Mouse (Mus musculus) embryonic facial prominence, embryonic 10.5 days (tissue): ENCODE measurements around the gene Zfp712. TPM values are rescaled to one million over a fixed set of nuclear protein-coding genes. Genes with fewer than 3 reads are reported as not detected.
A peak's percentile ranks its signal among the peaks of the same experiment; 100 is the strongest.

Source experiments
- DNase-seq: peaks from one replicate; pipeline ENCODE4 v3.0.0-alpha.2; 2017; ENCODE audit warnings: low spot score
- H3K27ac ChIP-seq: fragments of 300-500 bp; sonication (generic); replicated peaks from 2 replicates; pipeline ENCODE4 v1.5.1; 2016; ENCODE audit warnings: mild to moderate bottlenecking
- H3K27me3 ChIP-seq: fragments of 300-500 bp; sonication (generic); replicated peaks from 2 replicates; pipeline ENCODE4 v1.6.1; 2016; ENCODE audit warnings: low read depth, mild to moderate bottlenecking; ENCODE audit not compliant: poor library complexity, severe bottlenecking
- H3K36me3 ChIP-seq: fragments of 300-500 bp; sonication (generic); replicated peaks from 2 replicates; pipeline ENCODE4 v1.6.1; 2016; ENCODE audit warnings: mild to moderate bottlenecking, moderate library complexity
- H3K4me1 ChIP-seq: fragments of 300-500 bp; sonication (generic); 2 replicates; pipeline ENCODE4 v1.6.1; 2016
- H3K4me3 ChIP-seq: fragments of 300-500 bp; sonication (generic); 2 replicates; pipeline ENCODE4 v1.5.1; 2016; ENCODE audit warnings: mild to moderate bottlenecking, moderate library complexity
- H3K9me3 ChIP-seq: fragments of 300-500 bp; sonication (generic); 2 replicates; pipeline ENCODE4 v1.6.1; 2016; ENCODE audit warnings: mild to moderate bottlenecking
- WGBS: fragments of 180-500 bp; shearing (Covaris S2); methylation state at CpG from one replicate; pipeline ENCODE4 v1.1.7; 2016; 5-methylcytosine and 5-hydroxymethylcytosine counted together
- polyA plus RNA-seq: library from polyadenylated mRNA; unstranded; fragments of >200 nt; fragmentation: Nextera tagmentation; extraction: Ambion mirVana; gene quantifications from 2 replicates; pipeline ENCODE4 v1.2.1, GENCODE M21; 2016

Zfp712 gene
- polyA plus RNA-seq, result 3.4 and 3.6 TPM in 2 replicates

DNA sequence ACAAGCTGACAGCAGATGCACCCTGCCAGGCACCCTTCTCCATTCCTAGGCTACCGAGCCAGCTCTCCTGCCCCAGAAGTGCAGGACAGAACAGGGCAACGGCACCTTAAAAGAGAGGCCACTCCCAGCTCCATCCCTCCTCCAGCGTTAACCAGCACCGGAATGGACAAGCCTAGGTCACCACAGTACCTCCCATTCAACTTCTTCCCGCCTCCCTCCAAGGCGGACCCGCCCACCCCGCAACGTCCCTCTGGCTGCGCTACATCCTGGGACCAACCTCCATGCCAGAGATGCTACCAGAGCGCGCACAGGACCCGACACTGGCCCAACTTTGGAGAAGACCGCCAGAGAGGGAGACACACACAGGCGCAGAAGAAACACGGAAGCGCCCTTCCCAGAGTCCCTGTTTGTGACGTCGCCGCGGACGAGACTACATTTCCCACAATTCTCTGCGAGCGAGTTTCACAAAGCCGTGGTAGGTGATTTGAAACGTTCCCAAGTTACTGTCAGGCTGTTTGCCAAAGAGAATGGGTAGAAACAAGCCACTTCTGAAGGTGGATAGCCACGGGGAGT, at the start of gene Zfp712:
Gene Zfp712, minus strand, starts transcription at position 385 of the 573 bp plus-strand sequence.
- peak; percentile 89 for DNase-seq

DNA sequence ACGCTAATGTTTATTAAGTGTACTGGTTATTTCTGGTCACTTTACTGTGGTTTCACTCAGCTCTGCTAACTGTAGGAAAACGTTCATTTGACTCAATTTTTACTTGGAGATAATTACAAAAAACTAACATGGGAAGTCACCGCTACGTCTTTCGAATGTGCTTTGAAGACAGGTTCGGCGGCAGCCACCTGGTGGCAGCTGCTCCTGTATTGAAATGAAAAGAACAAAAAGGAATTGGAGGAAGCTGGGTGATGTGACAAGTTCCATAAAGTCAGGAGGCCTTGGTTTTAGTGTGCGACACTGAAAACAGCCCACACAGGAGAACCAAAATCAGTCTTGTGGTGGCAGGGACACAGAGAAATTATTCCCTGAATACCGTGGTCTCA, 47.8 kb upstream of the Zfp712 start:
- Histone ChIP-seq H3K27me3 (no peaks in the 10 kb centered on the region), H3K4me3 (peak overlapping the region; percentile 75), H3K27ac (peak overlapping the region; percentile 87), H3K4me1 (peaks cover 6% of the 10 kb centered on the region), H3K9me3 (peaks cover 15% of the 10 kb centered on the region; the same call in 1 of the 2 replicates), H3K36me3 (peaks cover 11% of the 10 kb centered on the region)
- 7% methylated on average over 9 of the region's 9 CpGs for WGBS
- DNase-seq, result peak; percentile 66

More for the DNA sequence above, at the start of gene Zfp712:
- Histone ChIP-seq H3K27me3 (no peaks in the 10 kb centered on the region), H3K27ac (peak within 1 kb of the TSS; percentile 85), H3K4me1 (peaks cover 6% of the 10 kb centered on the region; the same call in 1 of the 2 replicates), H3K4me3 (peak within 1 kb of the TSS; percentile 68), H3K9me3 (0 out of 2 replicates have a peak, but pooled peaks cover 4% of the 10 kb centered on the region), H3K36me3 (peaks cover 3% of the 10 kb centered on the region; the same call in 1 of the 2 replicates)
- WGBS, result under 1% methylated on average over 27 of the region's 27 CpGs

DNA sequence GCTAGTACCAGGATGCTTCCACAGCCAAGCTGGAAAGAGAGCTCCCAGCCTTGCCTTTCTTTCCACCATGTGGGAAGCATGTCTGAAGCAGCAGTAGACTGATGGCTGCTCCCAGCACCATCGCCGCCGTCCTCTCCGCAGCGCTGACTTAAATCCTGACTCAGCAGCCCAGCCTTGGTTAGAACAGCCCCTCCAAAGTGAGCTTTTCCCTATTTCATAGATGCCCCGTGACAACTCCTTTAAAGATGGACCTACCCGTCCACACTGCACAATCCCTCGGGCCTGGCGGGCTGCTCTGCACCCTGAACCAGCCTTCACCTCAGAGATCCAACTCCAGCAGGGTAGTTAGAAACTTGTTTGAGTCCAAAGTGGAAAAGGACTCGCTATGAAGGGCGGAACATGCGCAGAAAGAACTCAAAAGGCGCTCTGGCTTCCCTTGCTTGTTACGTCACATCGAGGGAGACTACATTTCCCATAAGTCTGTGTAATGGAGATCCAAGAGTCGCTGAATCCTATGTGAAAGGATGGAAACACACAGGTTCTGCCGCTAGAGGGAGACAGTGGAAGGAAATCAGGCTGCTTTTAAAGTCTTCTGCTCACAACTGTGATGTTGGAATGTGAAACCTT, 47.3 kb upstream of the Zfp712 start, which contains the start of gene Gm28557:
Gene Gm28557, minus strand, starts transcription at position 411 of the 627 bp plus-strand sequence.
- Histone ChIP-seq H3K9me3 (peaks cover 15% of the 10 kb centered on the region; the same call in 1 of the 2 replicates), H3K4me3 (peak within 1 kb of the TSS; percentile 75), H3K27ac (peak within 1 kb of the TSS; percentile 87), H3K27me3 (no peaks in the 10 kb centered on the region), H3K36me3 (peaks cover 11% of the 10 kb centered on the region), H3K4me1 (peaks cover 6% of the 10 kb centered on the region)
- peak; percentile 85 for DNase-seq
- WGBS, result under 1% methylated on average over 17 of the region's 17 CpGs

DNA sequence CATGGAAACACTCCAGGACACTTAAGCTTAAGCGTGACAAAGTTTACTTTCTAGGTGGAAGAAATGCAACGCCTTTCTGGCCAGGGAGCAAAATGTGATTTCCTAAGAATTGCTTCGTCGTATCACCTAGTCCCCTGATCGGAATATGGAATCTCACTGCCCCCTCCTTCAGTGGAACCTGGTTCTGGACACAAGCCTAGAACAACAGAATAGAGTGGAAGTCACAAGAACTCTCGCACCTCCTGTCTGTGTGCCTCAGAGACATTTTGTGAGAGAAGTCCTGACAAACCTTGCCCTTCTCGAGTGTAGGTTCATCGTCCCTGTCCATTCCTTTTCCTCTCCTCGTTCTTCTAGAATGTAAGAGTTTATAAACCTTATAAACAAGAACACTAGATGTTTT, 46.7 kb upstream of the Zfp712 start:
- Histone ChIP-seq H3K27ac (peak overlapping the region; percentile 87), H3K36me3 (peaks cover 11% of the 10 kb centered on the region), H3K9me3 (peaks cover 15% of the 10 kb centered on the region; the same call in 1 of the 2 replicates), H3K4me3 (peak overlapping the region; percentile 75), H3K4me1 (peaks cover 6% of the 10 kb centered on the region), H3K27me3 (no peaks in the 10 kb centered on the region)
- no peak for DNase-seq
- 72% methylated on average over 9 of the region's 9 CpGs for WGBS

DNA sequence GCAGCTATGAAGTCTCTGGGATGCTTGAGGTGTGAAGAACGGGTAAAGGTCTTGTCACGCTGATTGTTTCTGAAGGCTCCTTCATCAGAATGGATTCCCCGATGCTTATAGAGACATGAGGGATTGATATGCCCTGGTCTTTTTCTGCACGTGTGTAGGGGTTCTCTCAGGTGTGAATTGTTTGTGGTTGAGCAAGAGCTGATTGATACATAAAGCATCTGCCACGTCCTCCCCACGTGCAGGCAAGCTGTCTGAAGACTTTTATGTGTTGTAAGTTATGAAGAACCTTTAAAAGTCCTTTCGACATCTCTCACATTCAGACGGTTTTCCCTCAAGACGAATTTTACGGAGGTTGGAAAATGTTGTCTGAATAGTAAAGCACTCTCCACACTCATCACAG, 36.9 kb upstream of the Zfp712 start, which contains the start of gene Zfp708:
Gene Zfp708, minus strand, starts transcription at position 101 of the 400 bp plus-strand sequence.
- Histone ChIP-seq H3K9me3 (no peaks in the 10 kb centered on the region), H3K27ac (no peak within 1 kb of the TSS), H3K4me1 (no peaks in the 10 kb centered on the region), H3K4me3 (no peak within 1 kb of the TSS), H3K27me3 (no peaks in the 10 kb centered on the region), H3K36me3 (peaks cover 20% of the 10 kb centered on the region)
- DNase-seq, result no peak
- 89% methylated on average over 10 of the region's 10 CpGs for WGBS

DNA sequence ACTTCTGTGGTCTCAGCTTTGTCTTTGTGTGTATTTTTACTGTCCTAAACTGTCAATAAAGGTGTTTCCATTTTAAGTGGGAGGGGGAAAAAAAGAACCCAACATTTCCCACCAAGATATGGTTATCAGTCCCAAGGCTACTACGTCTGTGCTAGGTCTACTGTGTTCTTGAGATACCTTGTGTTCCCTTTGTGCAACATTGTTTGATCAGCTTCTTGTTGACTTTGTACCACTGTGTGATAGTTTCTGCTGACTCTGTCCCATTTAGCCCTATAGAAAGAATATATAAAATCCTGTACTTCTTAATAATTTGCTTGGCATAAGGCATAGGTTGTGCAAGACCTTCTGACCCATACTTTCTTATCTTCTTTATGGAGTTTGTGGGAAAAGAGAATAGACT, 29.2 kb upstream of the Zfp712 start:
- no peaks in the 10 kb centered on the region for H3K27me3 ChIP-seq

DNA sequence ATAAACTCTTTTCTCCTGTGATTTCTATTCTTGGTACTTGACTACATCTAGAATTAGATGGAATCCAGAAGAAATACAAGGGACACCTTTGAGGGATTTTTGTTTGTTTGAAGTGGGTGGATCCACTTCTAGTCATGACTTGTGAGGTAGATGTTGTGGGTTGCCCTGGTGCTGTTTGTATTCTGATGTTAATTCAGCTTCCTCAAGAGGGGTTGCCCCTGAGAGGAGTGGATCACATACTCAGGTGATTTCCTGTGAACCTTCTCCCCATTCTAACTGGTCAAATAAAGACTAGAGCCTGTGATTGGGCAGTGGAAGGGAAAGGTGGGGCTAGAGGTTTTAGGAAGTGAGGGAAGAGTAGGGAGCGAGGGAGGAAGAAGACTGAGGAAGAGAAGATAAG, 21.0 kb upstream of the Zfp712 start:
- H3K27me3 ChIP-seq, result no peaks in the 10 kb centered on the region
- peak overlapping the region; percentile 76 for H3K4me3 ChIP-seq
- H3K4me1 ChIP-seq, result peaks cover 7% of the 10 kb centered on the region; the same call in 1 of the 2 replicates
- WGBS, result 79% methylated on average over 1 of the region's 1 CpGs
- H3K27ac ChIP-seq, result no peak overlapping the region
- peaks cover 7% of the 10 kb centered on the region; the same call in 1 of the 2 replicates for H3K9me3 ChIP-seq
- H3K36me3 ChIP-seq, result peaks cover 23% of the 10 kb centered on the region
- DNase-seq, result no peak

More for the DNA sequence above, 29.2 kb upstream of the Zfp712 start:
- H3K9me3 ChIP-seq, result no peaks in the 10 kb centered on the region
- H3K36me3 ChIP-seq, result 0 out of 2 replicates have a peak, but pooled peaks cover 8% of the 10 kb centered on the region
- DNase-seq, result no peak
- H3K27ac ChIP-seq, result no peak overlapping the region
- H3K4me3 ChIP-seq, result no peak overlapping the region
- no peaks in the 10 kb centered on the region for H3K4me1 ChIP-seq
- WGBS, result 82% methylated on average over 1 of the region's 1 CpGs

DNA sequence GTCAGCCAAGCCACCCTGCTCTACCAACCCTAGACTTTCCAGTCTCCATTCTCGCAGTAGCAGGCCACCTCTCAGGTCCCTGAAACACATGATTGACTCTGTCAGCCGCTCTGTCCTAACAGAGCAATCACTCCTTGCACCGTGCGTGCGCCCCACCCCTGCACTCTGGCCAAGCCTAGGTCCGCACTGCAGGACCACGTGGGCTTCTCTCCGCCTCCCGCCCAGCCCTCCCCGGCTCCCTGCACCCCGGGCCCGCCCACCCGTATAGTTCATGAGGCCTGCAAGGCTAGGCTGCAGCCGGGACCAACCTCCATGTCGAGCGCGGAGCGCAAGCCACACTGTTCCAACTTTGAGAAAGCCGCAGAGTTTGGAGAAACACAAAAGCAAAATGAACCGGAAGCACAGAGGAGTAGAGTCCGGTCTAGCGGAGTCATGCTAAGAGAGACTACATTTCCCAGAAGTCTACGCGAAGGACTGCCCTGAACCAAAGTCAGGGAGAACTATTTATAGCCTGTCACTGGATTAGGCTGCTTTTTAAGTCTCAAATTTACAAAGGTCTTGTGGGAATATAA, 20.3 kb upstream of the Zfp712 start:
- DNase-seq, result peak; percentile 88
- Histone ChIP-seq H3K27ac (peak overlapping the region; percentile 93), H3K4me3 (peak overlapping the region; percentile 76), H3K9me3 (peaks cover 8% of the 10 kb centered on the region; the same call in 1 of the 2 replicates), H3K4me1 (peaks cover 7% of the 10 kb centered on the region; the same call in 1 of the 2 replicates), H3K27me3 (no peaks in the 10 kb centered on the region), H3K36me3 (peaks cover 30% of the 10 kb centered on the region)
- WGBS, result under 1% methylated on average over 24 of the region's 24 CpGs

DNA sequence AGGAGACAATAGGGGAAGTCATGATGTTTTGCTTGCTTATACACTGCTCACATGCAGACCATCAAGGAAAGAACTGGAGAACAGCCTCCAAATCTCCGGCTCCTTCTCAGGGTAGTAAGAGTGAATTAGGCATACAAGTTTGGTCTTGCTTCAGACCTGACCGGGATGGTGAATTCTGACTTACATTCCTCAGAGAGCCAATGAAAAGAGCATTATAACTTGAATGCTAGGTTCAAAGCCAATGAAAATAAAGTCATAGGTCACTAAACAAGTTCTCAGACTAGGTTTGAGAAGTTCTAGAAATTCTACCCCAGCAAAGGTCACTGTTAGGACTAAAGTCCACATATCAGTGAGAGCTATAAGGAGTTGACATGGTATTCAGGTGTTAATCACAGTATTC, 16.3 kb upstream of the Zfp712 start:
- no peak overlapping the region for H3K4me3 ChIP-seq
- no peak for DNase-seq
- no peak overlapping the region for H3K27ac ChIP-seq
- peaks cover 32% of the 10 kb centered on the region; the same call in 1 of the 2 replicates for H3K9me3 ChIP-seq
- H3K27me3 ChIP-seq, result no peaks in the 10 kb centered on the region
- peaks cover 7% of the 10 kb centered on the region; the same call in 1 of the 2 replicates for H3K4me1 ChIP-seq
- 92% methylated on average over 2 of the region's 2 CpGs for WGBS
- peaks cover 63% of the 10 kb centered on the region for H3K36me3 ChIP-seq

DNA sequence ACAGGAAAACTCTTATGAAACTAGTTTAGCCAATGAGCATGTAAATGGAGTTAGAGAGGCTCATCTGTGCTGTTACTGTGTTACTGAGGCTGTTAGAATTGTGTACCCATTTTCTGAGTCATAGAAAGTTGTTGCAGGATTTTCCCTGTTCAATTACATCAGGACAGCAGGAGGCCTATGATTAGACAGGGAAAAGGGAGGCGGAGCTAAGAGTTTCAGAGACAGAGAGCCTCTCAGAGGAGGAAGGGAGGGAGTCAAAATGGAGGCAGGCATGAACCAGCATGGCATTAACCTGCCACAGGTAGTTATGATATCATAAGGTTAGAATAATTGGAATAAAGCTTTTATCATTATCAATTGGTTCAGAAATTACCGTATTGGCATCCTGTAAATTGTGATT, 11.8 kb upstream of the Zfp712 start:
- Histone ChIP-seq H3K4me1 (no peaks in the 10 kb centered on the region), H3K27me3 (no peaks in the 10 kb centered on the region), H3K36me3 (peaks cover 93% of the 10 kb centered on the region), H3K27ac (no peak overlapping the region), H3K4me3 (no peak overlapping the region), H3K9me3 (peaks cover 67% of the 10 kb centered on the region)
- no peak for DNase-seq
- 92% methylated on average over 2 of the region's 2 CpGs for WGBS

DNA sequence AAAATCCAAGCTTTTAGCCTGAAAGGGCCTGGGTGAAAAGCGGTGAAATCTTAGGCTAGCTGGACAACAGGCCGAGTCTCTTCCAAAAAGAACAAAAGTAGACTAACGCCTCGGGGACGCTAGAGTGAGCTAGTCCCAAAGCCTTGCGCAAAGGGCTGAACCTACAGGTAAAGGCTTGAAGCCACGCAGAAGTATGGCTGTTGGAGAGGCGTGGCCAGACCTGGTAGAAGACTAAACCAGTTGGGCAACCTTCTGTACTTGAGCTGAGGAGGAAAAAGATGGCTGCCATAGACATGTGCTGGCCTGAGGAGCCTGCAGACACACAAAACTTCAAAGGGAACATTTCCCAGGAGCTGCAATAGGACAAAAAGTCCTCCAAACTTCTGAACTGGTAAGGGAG, 4.4 kb upstream of the Zfp712 start:
- 88% methylated on average over 8 of the region's 8 CpGs for WGBS
- Histone ChIP-seq H3K27ac (no peak overlapping the region), H3K27me3 (no peaks in the 10 kb centered on the region), H3K4me3 (no peak overlapping the region), H3K9me3 (peaks cover 29% of the 10 kb centered on the region), H3K36me3 (peaks cover 38% of the 10 kb centered on the region), H3K4me1 (peaks cover under 1% of the 10 kb centered on the region; the same call in 1 of the 2 replicates)
- DNase-seq, result no peak

DNA sequence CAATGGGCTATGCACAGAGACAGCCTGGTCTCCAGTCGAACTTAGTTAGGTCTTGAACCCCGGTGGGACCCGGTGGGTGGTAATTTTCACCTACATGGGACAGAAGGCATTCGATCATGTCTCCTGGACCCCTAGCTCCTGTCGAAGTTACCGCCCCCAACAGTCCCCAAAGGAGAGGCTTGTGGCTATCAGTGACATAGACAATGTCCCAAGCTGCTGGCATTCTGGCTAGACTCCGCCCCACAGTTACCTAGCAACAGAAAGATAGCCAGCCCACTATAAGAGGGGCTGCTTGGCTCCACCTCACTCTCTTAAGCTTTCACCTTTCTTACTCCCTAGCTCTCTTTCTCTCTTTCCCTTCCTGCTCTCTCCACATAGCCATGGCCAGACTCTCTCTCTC, 1.5 kb upstream of the Zfp712 start:
- Histone ChIP-seq H3K27ac (no peak overlapping the region), H3K4me3 (no peak overlapping the region), H3K36me3 (peaks cover 9% of the 10 kb centered on the region), H3K4me1 (peaks cover 6% of the 10 kb centered on the region; the same call in 1 of the 2 replicates), H3K27me3 (no peaks in the 10 kb centered on the region), H3K9me3 (peaks cover 7% of the 10 kb centered on the region; the same call in 1 of the 2 replicates)
- WGBS, result 60% methylated on average over 7 of the region's 7 CpGs
- no peak for DNase-seq
